Mouse (Mus musculus): Measurements from ENCODE around the gene Nxn. TPM values are rescaled to one million over a fixed set of nuclear protein-coding genes. Genes with fewer than 3 reads are reported as not detected.
A peak's percentile ranks its signal among the peaks of the same experiment; 100 is the strongest.

Gene Nxn
- polyA plus RNA-seq, 1 experiment = 7.4 TPM

GRCm38 (mm10) chr11:76243811-76244546, 155.0 kb downstream of the Nxn start:
- TF ChIP-seq POLR2A (IDR thresholded peaks at IDR 0.05; ENCODE audit: low read depth, low read length) (no peak; the same call in 1 of the 2 replicates), CTCF (IDR thresholded peaks at IDR 0.05; ENCODE audit: extremely low read depth, insufficient read length, insufficient replicate concordance, low read depth, low read length) (no peak)
- Histone ChIP-seq H3K27ac (ENCODE audit: insufficient read depth, low read depth, low read length) (no peak overlapping the region), H3K4me3 (ENCODE audit: low read depth, low read length) (peak overlapping the region; percentile 97), H3K27me3 (ENCODE audit: control insufficient read depth, insufficient read depth, low read length) (no peaks in the 10 kb centered on the region), H3K36me3 (ENCODE audit: control insufficient read depth, insufficient read depth, low read length) (peaks cover 19% of the 10 kb centered on the region), H3K4me1 (ENCODE audit: control insufficient read depth, insufficient read depth, insufficient read length, low read length) (no peaks in the 10 kb centered on the region; the same call in 1 of the 2 replicates)
- WGBS = 1% methylated on average over 34 of the region's 34 CpGs

DNA sequence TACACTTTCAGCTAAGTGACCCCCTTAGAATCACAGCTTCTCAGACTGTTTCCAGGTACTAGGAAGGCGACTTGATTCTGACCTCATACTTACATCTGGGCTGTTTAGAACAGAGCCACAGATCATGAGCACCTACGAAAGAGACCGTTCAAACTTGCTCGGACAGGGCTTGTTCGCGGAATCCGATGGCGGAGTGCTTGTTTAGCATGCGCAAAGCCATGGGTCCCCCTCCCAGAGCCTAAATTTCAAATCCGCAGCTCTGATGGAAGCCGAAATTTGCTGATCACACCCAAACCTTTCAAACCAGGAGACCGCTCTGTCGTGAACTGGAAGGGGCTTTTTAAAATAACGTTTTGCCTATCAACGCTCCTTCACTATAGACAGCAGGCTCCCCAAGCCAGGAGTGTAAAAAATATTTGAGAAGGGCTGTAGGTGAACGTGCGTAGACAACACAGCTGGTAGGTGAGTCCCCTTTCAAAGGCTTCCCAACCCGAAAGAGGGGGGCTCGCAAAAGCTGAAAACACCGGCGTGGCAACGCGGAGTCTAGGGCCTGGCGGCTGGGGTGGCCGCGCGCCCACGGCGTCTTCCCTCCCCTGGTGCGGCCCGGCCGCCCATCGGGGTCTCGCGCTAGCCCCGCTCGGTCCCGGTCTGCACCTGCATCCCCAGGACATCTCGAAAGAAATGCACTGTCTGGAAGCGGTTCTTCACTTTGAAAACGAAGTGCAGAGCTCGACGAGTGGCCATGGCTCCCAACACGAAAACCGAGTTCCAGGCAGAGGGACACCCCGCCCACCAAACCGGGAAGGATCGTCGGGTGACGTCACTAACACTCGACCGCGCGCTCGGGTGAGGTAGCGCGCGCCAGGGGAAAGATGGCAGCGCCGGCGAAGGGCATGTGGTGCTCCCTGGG, 155.8 kb downstream of the Nxn start, which contains the start of the genes Mrm3 and Glod4:
Mrm3 (plus strand) TSS at position 815 of the 910 bp plus-strand sequence.
Glod4 (minus strand) TSS at position 825 of the 910 bp plus-strand sequence.
- WGBS = under 1% methylated on average over 61 of the region's 61 CpGs
- H3K4me3 ChIP-seq (ENCODE audit: low read depth, low read length) = peak within 1 kb of the TSS; percentile 97
- no peaks in the 10 kb centered on the region for H3K27me3 ChIP-seq (ENCODE audit: control insufficient read depth, insufficient read depth, low read length)
- H3K27ac ChIP-seq (ENCODE audit: insufficient read depth, low read depth, low read length) = no peak within 1 kb of the TSS
- TF ChIP-seq CTCF (IDR thresholded peaks at IDR 0.05; ENCODE audit: extremely low read depth, insufficient read length, insufficient replicate concordance, low read depth, low read length) (no peak), POLR2A (IDR thresholded peaks at IDR 0.05; ENCODE audit: low read depth, low read length) (peak; percentile 55)
- no peaks in the 10 kb centered on the region; the same call in 1 of the 2 replicates for H3K4me1 ChIP-seq (ENCODE audit: control insufficient read depth, insufficient read depth, insufficient read length, low read length)
- H3K36me3 ChIP-seq (ENCODE audit: control insufficient read depth, insufficient read depth, low read length) = peaks cover 12% of the 10 kb centered on the region

DNA sequence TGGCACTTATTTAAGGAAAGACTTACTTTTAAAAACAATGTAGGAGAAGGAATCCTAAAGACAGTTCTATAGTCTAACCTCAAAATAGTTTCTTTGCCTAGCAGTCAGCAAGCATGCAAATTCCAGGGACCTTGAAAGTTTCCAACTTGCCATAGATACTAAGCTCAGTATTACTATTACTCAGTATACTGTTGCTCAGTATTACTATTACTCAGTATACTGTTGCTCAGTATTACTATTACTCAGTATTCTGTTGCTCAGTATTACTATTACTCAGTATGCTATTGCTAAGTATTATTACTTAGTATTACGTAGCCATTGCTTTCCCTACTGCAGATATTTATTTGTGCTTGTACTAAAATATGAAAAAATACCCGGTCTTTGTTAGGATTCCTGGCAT, 159.2 kb downstream of the Nxn start:
- H3K4me3 ChIP-seq (ENCODE audit: low read depth, low read length) = no peak overlapping the region
- H3K4me1 ChIP-seq (ENCODE audit: control insufficient read depth, insufficient read depth, insufficient read length, low read length) = no peaks in the 10 kb centered on the region; the same call in 1 of the 2 replicates
- no peak overlapping the region for H3K27ac ChIP-seq (ENCODE audit: insufficient read depth, low read depth, low read length)
- H3K36me3 ChIP-seq (ENCODE audit: control insufficient read depth, insufficient read depth, low read length) = peaks cover 22% of the 10 kb centered on the region
- WGBS = 91% methylated on average over 2 of the region's 2 CpGs
- H3K27me3 ChIP-seq (ENCODE audit: control insufficient read depth, insufficient read depth, low read length) = no peaks in the 10 kb centered on the region
- TF ChIP-seq POLR2A (IDR thresholded peaks at IDR 0.05; ENCODE audit: low read depth, low read length) (no peak), CTCF (IDR thresholded peaks at IDR 0.05; ENCODE audit: extremely low read depth, insufficient read length, insufficient replicate concordance, low read depth, low read length) (no peak)

GRCm38 (mm10) chr11:76236136-76236535, 162.8 kb downstream of the Nxn start:
- no peak overlapping the region for H3K4me3 ChIP-seq (ENCODE audit: low read depth, low read length)
- TF ChIP-seq POLR2A (IDR thresholded peaks at IDR 0.05; ENCODE audit: low read depth, low read length) (no peak), CTCF (IDR thresholded peaks at IDR 0.05; ENCODE audit: extremely low read depth, insufficient read length, insufficient replicate concordance, low read depth, low read length) (no peak)
- H3K27ac ChIP-seq (ENCODE audit: insufficient read depth, low read depth, low read length) = no peak overlapping the region
- no peaks in the 10 kb centered on the region for H3K4me1 ChIP-seq (ENCODE audit: control insufficient read depth, insufficient read depth, insufficient read length, low read length)
- H3K27me3 ChIP-seq (ENCODE audit: control insufficient read depth, insufficient read depth, low read length) = no peaks in the 10 kb centered on the region
- 86% methylated on average over 3 of the region's 3 CpGs for WGBS
- H3K36me3 ChIP-seq (ENCODE audit: control insufficient read depth, insufficient read depth, low read length) = peaks cover 44% of the 10 kb centered on the region

DNA sequence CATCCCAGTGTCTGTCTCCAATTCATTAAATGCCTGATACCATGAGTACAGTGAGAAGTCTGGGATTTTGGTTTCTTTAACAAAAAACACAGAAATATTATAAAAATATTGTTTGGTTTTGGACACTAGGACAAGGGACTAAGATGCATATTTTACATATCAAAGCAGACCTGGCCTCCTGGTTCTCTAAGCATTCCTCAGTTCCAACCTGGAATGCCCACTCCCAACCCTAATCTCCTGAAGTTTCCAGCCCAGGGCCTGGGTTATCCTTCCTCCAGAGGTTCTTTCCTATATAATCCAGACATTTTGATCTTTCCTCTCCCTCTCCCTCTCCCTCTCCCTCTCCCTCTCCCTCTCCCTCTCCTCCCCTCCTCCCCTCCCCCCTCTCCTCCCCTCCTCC, 173.9 kb downstream of the Nxn start:
- Histone ChIP-seq H3K27ac (ENCODE audit: insufficient read depth, low read depth, low read length) (no peak overlapping the region), H3K36me3 (ENCODE audit: control insufficient read depth, insufficient read depth, low read length) (peaks cover 17% of the 10 kb centered on the region)
- no peak for TF ChIP-seq POLR2A (IDR thresholded peaks at IDR 0.05; ENCODE audit: low read depth, low read length)
- TF ChIP-seq CTCF (IDR thresholded peaks at IDR 0.05; ENCODE audit: extremely low read depth, insufficient read length, insufficient replicate concordance, low read depth, low read length) = no peak

DNA sequence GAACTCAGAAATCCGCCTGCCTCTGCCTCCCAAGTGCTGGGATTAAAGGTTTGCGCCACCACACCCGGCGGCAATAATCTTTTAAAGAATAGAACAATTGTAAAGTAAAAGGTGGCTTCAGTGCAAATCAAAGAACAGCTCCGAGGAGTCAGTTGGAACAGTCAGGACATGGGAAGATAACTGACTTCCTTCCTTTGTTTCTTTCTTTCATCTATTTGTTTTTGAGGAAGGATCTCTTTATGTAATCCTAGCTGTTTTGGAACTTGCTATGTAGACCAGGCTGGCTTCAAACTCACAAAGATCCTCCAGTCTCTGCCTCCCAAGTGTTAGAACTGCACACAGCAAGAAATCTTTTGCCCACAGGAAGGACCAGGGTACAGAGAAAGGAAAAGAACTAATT, 174.3 kb downstream of the Nxn start:
- Histone ChIP-seq H3K36me3 (ENCODE audit: control insufficient read depth, insufficient read depth, low read length) (peaks cover 17% of the 10 kb centered on the region), H3K27ac (ENCODE audit: insufficient read depth, low read depth, low read length) (no peak overlapping the region), H3K4me1 (ENCODE audit: control insufficient read depth, insufficient read depth, insufficient read length, low read length) (no peaks in the 10 kb centered on the region), H3K27me3 (ENCODE audit: control insufficient read depth, insufficient read depth, low read length) (no peaks in the 10 kb centered on the region), H3K4me3 (ENCODE audit: low read depth, low read length) (no peak overlapping the region)
- WGBS = 93% methylated on average over 5 of the region's 5 CpGs
- no peak for TF ChIP-seq POLR2A (IDR thresholded peaks at IDR 0.05; ENCODE audit: low read depth, low read length)

More for the DNA sequence above, 173.9 kb downstream of the Nxn start:
- Histone ChIP-seq H3K4me1 (ENCODE audit: control insufficient read depth, insufficient read depth, insufficient read length, low read length) (no peaks in the 10 kb centered on the region), H3K4me3 (ENCODE audit: low read depth, low read length) (no peak overlapping the region), H3K27me3 (ENCODE audit: control insufficient read depth, insufficient read depth, low read length) (no peaks in the 10 kb centered on the region)

DNA sequence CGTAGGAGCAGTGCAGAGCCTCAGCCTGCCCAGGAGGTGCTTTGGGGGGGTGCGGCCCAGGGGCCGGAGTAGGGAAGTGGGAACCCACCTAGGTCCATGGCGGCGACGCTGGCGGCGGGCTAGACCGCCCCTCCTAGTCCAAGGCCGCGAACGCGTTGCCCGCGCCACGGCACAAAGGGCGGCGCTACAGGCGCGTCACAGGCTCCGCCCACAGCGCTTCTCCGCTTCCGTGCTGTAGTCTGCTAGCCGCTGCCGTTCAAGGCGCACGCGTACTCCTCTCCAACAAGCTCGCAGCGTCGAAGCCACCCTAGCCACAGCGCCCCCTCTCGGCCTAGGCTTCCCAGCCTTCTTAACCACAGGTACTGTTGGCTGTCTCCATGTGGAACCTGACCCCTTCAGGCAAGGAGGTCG, 181.5 kb downstream of the Nxn start, which contains the start of the genes Dbil5 and Gemin4:
Dbil5 (plus strand) TSS at position 219 of the 411 bp plus-strand sequence.
Gemin4 (minus strand) TSS at position 275 of the 411 bp plus-strand sequence.
- H3K36me3 ChIP-seq (ENCODE audit: control insufficient read depth, insufficient read depth, low read length) = peaks cover 13% of the 10 kb centered on the region
- no peaks in the 10 kb centered on the region for H3K27me3 ChIP-seq (ENCODE audit: control insufficient read depth, insufficient read depth, low read length)
- H3K4me1 ChIP-seq (ENCODE audit: control insufficient read depth, insufficient read depth, insufficient read length, low read length) = no peaks in the 10 kb centered on the region
- peak; percentile 60 for TF ChIP-seq POLR2A (IDR thresholded peaks at IDR 0.05; ENCODE audit: low read depth, low read length)
- peak; percentile 97 for TF ChIP-seq CTCF (IDR thresholded peaks at IDR 0.05; ENCODE audit: extremely low read depth, insufficient read length, insufficient replicate concordance, low read depth, low read length)
- H3K27ac ChIP-seq (ENCODE audit: insufficient read depth, low read depth, low read length) = peak within 1 kb of the TSS; percentile 52
- under 1% methylated on average over 35 of the region's 35 CpGs for WGBS
- peak within 1 kb of the TSS; percentile 85 for H3K4me3 ChIP-seq (ENCODE audit: low read depth, low read length)
